Mouse (Mus musculus) kidney, adult 9 months (tissue): ENCODE data around the gene Mindy2.
A peak's percentile ranks its signal among the peaks of the same experiment; 100 is the strongest.

Source experiments
- DNase-seq: peaks from one replicate; pipeline ENCODE4 v3.0.0; 2022

Mindy2 gene

GRCm38 (mm10) chr9:70657013-70657967 is at the start of gene Mindy2:
Gene Mindy2 (minus strand): TSS chr9:70657174.
- DNase-seq = peak; percentile 97

- DNase-seq = no peak
Observed at GRCm38 (mm10) chr9:70706444-70706843, 49.5 kb upstream of the Mindy2 start.

- DNase-seq = no peak
Observed at GRCm38 (mm10) chr9:70703597-70704203, 46.7 kb upstream of the Mindy2 start.

- no peak for DNase-seq
Observed at GRCm38 (mm10) chr9:70698090-70698489, 41.1 kb upstream of the Mindy2 start.

- DNase-seq = no peak
Observed at GRCm38 (mm10) chr9:70695723-70696122, 38.7 kb upstream of the Mindy2 start.

GRCm38 (mm10) chr9:70691772-70692693 is 35.1 kb upstream of the Mindy2 start:
- DNase-seq = no peak

- DNase-seq = no peak
Observed at GRCm38 (mm10) chr9:70690579-70690978, 33.6 kb upstream of the Mindy2 start.

- DNase-seq = no peak
Observed at GRCm38 (mm10) chr9:70689926-70690325, 33.0 kb upstream of the Mindy2 start.

GRCm38 (mm10) chr9:70688301-70688968 is 31.5 kb upstream of the Mindy2 start:
- DNase-seq = no peak

GRCm38 (mm10) chr9:70682202-70682601 is 25.2 kb upstream of the Mindy2 start:
- no peak for DNase-seq

GRCm38 (mm10) chr9:70679132-70680091 is 22.4 kb upstream of the Mindy2 start:
- peak; percentile 39 for DNase-seq

- peak; percentile 99 for DNase-seq
Observed at GRCm38 (mm10) chr9:70678682-70679131, 21.7 kb upstream of the Mindy2 start, which contains the start of gene Adam10. Gene Adam10 (plus strand): TSS chr9:70678997.

- no peak for DNase-seq
Observed at GRCm38 (mm10) chr9:70675961-70676360, 19.0 kb upstream of the Mindy2 start.

- no peak for DNase-seq
Observed at GRCm38 (mm10) chr9:70675117-70675516, 18.1 kb upstream of the Mindy2 start.

- DNase-seq = no peak
Observed at GRCm38 (mm10) chr9:70673656-70674055, 16.7 kb upstream of the Mindy2 start.

GRCm38 (mm10) chr9:70671772-70672579 is 15.0 kb upstream of the Mindy2 start:
- peak; percentile 70 for DNase-seq

GRCm38 (mm10) chr9:70671278-70671677 is 14.3 kb upstream of the Mindy2 start:
- DNase-seq = no peak

- DNase-seq = no peak
Observed at GRCm38 (mm10) chr9:70670381-70670780, 13.4 kb upstream of the Mindy2 start.

GRCm38 (mm10) chr9:70669197-70669596 is 12.2 kb upstream of the Mindy2 start:
- no peak for DNase-seq

- DNase-seq = no peak
Observed at GRCm38 (mm10) chr9:70668048-70668447, 11.1 kb upstream of the Mindy2 start.
